Mouse (Mus musculus): ENCODE data around the gene Mapk8ip1.

DNA sequence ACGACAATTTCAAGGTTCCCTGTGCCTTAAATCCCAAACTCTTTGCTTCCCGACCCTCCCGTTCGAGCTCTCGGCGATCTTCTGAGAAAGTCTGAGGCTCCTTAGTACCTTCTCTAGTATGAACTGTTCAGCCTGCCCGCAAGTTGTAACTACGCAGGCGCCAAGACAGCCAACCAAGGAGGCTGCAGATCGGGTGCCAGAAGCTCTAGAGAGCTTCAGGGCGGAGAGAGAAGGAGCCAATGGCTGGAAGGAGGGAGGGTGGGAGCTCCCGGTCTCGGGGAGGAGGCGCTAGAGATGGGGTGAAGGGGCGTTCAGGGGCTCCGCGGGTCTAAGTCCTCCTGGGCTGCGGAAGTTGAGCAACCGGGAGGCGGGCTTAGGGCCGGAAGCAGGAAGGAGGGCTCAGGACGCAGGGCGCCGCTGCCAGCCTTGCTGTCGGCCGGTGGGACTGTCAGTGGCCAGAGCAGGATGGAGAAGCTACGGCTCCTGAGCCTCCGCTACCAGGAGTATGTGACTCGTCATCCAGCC, 25.9 kb downstream of the Mapk8ip1 start:
- peak; percentile 94 for TF ChIP-seq POLR2A (IDR thresholded peaks at IDR 0.05; ENCODE audit: borderline replicate concordance, extremely low read depth, low read depth, low read length)
- TF ChIP-seq CTCF (IDR thresholded peaks at IDR 0.05; ENCODE audit: insufficient read depth, low read length), result no peak
